Mouse (Mus musculus) adrenal gland, adult 8-10 months (tissue): Measurements from ENCODE around the gene Ung. TPM values are rescaled to one million over a fixed set of nuclear protein-coding genes. Genes with fewer than 3 reads are reported as not detected.

Experiments
- DNase-seq: peaks from one replicate; pipeline ENCODE4 v3.0.0; 2022
- total RNA-seq, 4 experiments: library from RNA; stranded (reverse); gene quantifications; 2 replicates each; pipeline ENCODE4 v1.2.4; 2022

Ung gene
- 1 to 10 TPM; 2.4 to 3.1 (median 2.8) TPM for total RNA-seq

DNA sequence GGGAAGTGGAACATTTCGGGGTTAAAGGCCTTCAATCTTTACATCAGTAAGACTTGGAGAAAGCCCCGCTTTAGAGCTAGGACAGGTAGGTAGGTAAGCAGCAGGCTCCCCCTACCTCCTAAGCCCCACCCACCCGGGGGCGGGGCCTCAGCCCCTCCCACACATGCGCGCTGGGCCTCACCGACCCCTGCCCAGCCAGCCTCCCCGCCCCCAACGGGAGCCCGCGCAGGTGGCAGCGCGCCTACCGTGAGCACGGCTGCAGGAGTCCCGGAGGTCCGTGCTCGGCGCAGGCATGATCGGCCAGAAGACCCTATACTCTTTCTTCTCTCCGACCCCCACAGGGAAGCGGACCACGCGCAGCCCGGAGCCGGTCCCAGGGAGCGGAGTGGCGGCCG, at the start of gene Ung:
Ung (plus strand) TSS at position 176 of the 395 bp plus-strand sequence.
- DNase-seq = no peak

DNA sequence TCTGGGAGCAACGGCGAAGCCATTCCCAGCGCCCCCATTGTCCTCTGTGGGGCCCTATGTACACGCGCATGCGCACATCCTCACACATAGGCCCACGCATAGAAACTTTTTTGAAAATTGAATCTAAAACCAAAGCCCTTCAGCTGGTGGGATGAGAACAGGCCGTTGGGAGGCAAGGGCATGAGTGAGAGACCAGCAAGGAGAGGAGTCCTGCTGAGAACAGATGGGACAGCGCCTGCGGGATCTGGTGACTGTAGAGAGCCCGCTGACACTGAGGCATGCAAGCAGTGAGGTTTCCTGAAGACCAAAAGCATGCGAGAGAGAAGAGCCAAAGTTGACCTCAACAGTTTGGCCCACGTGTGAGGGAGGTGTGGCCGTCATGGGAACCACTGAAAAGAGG, 44.7 kb upstream of the Ung start:
- DNase-seq = no peak

DNA sequence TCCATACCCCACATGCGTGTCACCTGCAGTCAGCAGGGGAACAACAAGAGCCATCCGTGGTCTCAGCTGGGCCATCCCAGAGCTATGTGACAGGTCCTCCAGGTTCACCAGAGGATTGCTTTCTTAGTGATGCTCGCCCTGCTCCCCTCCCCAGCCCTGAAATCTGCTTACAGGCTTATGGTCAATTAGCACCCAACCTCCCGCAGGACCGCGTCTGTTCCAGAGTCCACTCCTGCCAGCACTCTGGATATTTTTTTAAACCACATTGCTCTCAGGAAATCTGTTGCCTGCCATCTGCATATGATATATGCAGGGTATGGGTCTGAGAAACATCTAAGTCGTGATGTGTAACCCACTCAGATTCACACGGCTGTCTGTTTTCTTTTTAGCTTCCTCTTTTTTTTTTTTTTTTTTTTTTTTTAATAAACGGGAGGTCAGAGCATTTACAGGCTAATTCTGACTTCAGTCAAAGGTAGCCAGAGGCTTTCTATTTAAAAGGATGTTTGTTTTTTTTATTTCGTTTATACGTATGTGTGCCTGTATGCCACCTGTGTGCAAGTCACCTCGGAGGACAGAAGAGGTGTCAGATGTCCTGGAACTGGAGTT, 42.2 kb upstream of the Ung start:
- DNase-seq = no peak

DNA sequence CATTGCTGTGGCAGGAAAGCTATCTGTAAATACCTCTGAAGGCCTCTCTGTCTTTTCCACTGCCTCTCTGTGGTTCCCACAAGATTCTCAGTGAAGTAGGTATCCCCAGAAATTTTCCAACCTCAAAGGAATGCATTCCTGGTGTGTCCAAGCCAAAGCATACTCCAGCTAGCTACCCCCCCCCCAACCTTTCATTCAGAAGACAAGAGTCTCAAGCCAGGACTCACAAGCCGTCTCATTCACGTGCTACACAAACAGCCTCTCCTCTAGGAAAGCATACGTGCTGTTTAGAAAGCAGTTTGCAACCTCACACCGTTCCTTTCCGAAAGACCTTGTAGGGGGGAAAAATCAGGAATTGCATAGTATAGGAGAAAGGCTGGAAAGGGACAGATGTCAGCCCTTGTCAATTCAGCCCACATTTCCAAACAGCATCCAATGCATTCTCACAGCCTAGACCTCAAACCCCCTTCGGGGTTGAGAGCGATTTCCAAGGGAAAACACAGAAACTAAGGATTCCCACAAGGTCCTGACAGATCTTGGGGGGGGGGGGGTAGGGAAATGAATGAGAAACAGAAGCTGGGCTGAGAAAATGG, 39.7 kb upstream of the Ung start:
- no peak for DNase-seq

DNA sequence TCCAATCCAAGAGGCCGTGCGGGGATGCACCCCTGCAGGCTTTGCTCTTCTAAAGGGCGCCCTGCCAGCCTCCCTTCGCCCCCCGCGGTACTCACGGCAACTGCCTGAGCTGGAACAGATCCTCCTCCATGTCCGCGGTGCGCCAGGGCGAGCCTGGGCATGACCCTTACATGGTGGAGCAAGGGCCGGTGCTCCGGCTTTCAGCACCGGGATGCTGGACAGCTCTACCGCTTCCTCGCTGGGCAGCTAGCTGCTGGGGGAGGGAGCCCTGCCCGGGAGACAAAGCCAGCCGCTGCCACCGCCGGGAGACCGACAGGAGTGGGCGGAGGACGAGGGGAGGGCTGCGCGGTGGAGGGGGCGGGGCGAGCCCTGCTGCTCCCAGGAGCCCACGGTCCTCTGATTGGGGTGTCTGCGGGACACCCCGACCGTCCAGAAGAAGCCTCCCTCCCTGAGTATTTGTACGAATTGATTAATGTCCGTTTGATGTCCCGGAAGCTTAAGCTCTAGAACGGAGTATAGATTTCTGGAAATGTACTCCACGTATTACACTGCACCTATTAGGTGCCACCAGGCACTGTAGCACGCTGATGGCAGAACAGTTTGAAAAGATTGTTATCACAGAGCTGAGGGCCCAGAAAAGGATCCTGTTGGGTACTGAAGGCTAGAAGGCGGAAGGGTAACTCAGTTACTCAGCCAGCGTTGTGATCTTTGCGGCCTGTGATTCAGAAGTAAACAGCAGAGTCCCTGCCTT, 39.0 kb upstream of the Ung start, which contains the start of gene Svop:
Svop (minus strand) TSS at position 514 of the 751 bp plus-strand sequence.
- DNase-seq = peak; percentile 66

DNA sequence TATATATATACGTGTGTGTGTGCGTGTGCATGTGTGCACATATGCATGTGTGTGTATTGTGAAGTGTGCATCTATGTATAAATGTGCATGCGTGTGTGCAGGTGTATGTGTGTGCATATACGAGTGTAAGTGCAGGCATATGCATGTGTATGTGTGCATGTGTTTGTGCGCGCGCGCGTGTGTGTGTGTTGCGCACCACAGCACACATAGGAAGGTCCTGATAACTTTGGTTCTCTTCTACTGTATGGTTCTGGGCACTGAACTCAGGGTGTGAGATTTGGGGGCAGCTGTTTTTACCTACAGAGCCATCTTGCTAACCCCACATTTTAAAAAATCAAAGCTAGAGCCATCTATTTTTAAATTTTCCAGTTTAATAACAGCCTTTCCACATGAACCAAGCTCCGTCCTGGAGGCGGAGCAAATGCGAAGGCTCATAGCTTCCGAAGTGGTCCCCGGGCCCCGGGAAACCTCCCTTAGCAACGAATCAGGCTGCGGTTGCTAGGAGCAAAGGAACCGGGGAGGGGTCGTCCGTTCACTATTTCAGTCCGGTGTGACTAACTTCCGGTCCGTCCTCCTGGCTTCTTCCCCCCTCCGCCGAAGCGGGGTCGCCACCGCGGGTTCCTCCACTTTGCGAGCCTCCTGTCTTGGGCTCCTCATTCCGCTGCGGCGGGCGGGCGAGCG, 30.3 kb upstream of the Ung start:
- peak; percentile 83 for DNase-seq

DNA sequence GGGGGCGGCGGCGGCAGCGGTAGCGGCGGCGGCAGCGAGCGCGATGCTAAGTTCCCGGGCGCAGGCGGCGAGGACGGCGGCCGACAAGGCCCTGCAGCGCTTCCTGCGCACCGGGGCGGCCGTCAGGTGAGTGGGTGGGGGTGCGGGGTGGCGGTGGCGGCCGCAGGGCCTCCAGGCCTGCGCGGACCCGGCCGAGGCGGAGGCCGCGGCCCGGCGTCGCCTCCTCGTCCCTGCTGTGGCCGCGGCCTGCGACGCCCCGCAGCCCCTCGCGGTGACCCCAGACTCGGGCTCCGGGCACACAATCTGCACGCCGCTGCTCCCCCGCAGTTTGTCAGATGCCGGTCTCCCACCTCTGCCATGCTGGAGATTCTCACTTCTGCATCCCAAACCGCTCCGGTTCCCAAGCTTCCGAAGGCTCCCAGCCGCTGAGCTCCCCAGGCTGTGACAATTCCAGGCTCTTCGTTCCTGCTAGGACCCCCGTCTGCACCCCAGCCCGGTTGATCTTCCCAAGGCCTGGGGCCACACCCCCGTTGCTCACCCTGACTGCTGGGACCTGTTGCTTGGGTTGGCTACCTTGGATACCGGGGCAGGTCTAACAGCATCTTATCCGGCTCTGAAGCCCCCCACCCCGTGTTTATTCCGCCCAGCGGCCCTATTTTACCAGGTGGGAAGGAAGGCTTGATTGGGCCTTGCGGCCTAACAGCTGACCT, 29.6 kb upstream of the Ung start:
- DNase-seq = no peak

DNA sequence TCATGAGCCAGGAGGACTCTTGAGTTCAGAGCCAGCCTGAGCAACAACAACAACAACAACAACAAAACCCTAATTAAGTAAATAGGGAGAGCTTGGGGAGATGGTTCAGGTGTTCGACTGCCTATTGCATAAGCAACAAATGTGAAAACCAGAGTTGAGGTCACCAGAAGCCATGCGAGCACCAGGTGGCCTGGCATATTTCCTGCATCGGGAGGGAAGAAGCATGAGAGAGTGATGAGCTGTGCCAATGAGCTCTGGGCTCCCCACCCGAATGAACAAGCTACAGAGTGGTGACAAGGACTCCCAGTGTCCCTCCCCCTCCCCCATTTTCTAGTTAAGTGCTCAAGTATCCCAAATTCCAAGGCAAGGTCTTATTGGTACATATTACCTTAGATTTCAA, 28.3 kb upstream of the Ung start:
- no peak for DNase-seq

DNA sequence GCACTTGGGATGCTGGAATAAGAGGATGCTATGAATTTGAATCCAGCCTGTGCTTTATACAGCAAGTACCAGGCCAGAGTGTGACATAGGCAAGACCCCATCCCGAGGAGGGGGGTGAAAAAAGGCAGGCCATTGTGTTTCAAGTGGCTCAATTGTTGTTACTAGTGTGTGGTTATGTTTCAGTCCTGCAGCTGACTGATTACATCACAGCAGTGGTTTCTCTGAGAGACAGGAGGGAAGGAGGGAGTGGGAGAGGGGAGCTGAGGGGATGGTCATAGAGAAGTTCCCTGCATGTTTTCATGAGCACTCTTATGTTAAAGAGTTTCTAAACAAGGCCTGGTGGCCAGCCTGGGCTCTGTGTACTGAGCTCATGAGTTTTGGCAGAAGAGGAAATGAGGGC, 27.4 kb upstream of the Ung start:
- DNase-seq = no peak

DNA sequence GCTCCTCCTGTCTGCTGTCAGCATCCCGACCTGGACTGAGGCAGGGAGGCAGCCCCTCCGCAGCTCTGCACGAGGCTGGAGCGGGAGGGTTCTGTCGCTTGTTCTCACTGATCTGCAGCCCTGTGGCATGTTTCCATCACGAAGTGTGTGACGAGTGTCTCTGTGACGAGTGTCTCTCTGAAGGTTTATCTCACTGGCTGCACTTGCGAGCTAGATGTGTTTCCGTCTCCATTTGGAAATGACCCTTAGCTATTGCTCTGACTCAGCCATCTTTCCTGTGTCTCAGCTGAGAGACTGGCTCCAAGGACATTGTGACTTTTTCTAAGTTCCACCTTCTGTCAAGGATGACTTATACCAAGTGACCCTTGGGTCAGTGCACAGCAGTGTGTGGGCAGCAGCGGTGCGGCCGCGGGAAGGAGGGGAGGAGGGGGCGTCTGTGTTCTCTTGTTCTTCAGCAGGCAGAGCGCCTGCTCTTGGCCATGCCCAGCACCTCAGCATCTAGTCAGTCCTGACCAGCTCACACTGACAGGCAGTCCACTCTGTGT, 23.7 kb upstream of the Ung start:
- DNase-seq = peak; percentile 51

DNA sequence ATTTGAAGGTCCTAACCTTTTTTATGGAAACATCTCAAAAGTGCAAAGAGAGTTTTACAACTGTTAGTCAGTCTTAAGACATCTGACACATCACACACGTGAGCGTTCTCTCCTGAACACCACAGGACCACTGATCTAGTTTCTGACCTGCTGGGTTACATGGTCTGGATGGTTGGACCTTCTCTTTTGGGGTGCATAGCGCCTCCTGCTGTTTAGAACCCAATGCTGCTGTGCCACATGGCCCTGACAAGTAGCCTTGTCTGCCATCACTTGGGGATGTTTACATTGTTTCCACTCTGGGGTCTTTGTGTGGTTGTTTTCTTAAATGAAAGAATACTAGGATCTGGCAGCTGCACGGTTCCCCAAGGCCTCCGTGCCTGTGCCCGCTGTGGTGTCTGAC, 16.9 kb upstream of the Ung start:
- no peak for DNase-seq

DNA sequence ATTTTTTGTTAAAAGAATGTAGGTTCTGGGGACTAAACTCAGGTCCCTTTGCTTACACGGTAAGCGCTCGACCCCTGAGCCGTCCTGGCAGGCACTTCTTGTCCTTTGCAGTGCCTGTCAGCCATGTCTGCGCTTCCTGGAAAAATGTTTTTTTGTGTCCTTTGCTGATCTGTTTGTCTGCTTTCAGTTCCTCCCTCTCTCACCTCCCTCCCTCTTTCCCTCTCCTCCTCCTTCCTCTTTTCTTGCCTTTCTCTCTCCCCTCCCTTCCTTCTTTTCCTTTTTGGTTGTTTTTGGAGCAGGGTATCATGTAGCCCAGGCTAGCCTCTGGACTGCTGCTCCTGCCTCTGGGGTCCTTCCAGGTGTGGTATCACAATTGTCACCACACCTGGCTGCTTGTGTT, 15.2 kb upstream of the Ung start:
- DNase-seq = no peak

DNA sequence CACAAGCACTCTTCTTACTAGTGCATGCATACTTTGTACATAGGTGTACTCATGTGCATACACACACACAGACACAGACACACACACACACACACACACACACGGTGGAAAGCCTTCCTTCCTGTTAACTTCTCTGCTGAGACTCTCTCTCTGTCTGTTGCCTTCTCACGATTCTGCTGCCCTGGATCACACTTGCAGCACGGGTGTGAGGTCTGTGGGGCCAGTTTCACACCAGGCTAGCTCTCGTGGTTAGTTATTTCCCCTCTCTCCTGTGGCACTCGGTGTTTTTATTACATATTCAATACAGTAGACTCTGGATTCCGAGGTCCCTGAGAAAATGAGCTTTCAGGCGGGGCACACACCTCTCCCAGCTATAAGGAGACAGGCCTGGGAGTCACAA, 13.6 kb upstream of the Ung start:
- no peak for DNase-seq

DNA sequence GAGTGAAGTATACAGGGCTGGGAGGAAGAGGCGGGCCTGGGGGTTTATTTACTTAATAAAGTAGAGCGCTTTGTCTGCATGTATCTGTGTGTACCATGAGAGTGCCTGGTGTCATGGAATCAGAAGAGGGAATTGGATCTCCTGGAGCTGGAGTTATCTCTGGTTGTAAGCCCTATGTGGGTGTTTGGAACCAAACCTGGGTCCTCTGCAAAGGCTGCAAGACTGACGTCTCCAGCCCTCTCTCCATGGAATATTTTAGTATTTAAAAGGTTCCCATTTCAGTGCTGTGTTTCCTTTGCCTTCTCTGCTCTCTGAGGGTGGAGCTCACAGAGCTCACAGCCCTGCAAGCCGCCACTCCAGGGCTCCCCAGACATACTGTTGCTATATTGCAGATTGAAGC, 10.4 kb upstream of the Ung start:
- DNase-seq = no peak

DNA sequence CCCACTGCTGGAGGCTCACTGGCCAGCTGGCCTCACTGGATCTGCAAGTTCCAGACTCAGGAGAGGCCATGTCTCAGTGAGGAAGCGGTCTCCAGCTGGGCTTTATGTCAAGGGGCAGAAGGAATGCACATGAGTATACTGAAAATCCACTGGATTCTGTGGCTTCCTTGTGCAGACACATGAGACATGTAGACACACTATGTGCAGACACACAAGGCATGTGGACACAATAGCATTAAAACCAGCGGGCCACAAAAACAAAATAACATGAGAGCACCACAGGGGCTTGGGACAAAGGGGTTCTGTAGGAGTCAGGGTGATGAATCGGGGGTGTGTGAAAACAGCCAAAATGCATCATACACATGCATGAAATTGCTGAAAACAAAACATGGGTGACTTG, 4.2 kb upstream of the Ung start:
- DNase-seq = no peak

DNA sequence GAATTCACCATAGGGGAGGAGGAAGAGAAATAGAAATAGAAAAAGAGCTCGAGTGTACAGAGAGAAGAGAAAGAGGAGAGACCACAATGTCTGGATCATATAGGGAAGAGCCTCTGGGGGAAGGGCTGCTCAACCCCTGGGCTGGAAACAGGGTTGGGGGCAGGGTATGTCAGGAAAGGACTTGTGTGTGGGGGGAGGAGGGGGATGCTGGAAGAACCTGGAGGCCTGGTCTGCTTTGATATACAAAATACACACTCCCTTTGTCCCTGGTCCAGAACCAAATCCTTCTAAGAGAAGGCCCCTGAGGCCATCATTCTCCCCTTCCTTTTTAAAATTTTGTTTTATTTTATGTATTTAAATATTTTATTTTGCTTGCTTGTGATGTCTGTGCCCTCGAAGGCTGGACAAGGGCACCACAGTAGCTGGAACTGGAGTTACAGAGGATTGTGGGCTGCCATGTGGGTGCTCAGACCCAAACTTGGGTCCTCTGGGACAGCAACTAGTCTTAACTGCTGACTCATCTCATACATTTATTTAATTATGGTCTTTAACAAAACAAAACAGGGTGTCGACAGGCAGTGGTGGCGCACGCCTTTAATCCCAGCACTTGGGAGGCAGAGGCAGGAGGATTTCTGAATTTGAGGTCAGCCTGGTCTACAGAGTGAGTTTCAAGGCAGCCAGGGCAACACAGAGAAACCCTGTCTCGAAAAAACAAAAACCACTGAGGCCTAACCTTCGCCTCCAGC, 3.5 kb upstream of the Ung start:
- DNase-seq = no peak

DNA sequence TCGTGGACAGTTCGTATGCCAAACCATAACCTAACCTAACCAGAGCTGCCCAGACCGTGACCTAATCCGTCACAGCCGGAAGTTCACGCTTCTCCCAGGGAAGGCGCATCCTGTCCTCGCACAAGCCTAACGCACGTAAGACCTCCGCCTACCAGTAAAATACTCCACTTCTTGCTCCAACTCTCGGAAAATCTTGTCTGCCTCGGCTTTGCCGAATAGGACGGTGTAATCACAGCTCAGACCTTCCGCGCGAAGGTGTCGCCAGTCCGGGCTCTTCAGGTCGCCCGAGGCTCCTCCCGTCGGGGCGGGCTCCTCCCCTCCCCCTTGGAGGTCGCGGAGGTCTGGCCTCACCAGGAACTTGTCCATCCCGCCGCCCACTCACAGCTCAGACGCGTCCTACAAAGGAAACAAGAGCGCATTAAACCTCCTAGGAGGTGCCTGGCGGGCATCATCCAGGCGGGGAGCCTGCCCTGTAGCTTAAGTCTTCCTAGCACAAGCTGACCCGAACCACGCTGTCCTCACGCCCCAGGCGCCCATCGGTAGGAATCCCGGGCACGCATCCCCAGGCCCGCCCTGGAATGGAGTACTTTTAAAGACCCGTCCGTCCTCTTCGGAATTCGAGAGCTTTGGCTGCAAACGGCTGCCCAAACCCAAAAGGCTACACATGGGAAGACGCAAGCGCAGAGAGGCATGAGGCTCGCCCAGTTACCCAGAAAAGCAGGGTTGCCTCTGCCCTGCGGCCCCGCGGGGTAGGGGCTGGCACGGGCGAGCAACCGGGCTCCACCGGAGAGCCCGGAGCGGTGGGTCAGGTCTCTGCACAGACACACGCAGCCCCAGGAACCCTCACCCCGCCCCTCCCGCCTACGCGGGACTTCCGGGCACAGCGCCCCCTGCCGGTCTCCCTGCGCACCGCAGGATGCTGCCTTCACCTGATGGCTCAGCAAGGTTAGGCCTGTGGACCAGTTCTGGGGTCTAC, 2.5 kb upstream of the Ung start, which contains the start of gene Alkbh2:
Alkbh2 (minus strand) TSS at position 845 of the 976 bp plus-strand sequence.
- DNase-seq = peak; percentile 66

DNA sequence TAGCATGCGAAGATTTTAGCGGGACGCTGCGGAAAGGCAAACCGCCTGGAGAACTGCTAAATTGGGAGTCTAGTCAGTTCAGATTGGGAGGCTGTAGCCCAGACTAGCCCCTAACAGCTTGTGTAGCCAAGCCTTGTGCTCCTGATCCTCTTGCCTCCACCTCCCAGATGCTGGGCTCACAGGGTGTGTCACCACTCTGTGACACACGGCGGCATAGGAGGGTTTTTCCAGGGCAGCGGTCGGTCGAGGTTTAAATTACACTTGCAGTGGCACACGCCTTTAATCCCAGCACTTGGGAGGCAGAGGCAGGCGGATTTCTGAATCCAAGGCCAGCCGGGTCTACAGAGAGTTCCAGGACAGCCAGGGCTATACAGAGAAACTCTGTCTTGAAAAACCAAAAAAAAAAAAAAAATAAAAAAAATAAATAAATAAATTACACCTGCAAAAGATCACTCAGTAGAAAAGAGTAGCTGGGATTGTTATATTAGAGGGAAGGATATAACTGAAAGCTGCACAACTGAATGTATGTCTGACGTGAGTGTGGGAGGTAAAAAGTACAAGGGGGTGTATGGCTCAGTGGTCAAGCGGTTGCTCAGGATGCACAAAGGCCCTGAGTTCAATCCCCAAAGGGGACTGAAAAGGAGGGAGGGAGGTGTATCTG, 506 bp upstream of the Ung start:
- no peak for DNase-seq

DNA sequence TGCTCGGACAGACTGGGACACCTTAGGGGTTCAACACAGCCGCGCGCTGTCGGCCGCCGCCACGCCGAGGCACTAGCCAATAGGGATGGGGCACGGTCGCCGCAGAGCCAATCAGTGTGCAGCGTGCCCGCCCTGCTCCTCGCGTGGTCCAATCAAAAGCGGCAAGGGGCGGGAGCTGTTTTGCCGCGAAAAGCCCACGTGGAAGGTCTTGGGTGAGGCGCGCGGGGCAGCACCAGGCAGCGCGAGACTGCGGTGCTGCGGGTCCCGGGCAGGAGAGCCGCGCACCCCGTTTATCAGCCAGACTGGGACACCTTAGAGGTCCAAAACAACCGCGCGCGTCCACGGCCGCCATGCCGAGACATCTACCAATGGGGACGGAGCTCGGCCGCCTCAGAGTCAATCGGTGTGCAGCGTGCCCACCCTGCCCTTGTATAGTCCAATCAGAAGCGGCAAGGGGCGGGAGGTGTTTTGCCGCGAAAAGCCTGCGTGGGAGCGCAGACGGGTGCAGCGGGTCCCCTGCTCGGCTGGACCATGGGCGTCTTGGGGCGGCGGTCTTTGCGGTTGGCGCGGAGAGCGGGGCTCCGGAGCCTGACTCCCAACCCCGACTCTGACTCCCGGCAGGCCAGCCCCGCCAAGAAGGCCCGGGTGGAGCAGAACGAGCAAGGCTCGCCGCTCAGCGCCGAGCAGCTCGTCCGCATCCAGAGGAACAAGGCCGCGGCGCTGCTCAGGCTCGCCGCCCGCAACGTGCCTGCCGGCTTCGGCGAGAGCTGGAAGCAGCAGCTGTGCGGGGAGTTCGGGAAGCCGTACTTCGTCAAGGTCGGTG, 723 bp downstream of the Ung start:
- peak; percentile 88 for DNase-seq
